Mouse (Mus musculus) small intestine, adult 2 months (tissue): ENCODE results near the gene Fam69b.

Experiments
- CTCF ChIP-seq: fragments of 200-500 bp; IDR thresholded peaks from 2 replicates; pipeline ENCODE4 v1.5.1; 2012; ENCODE audit warnings: low read depth, mild to moderate bottlenecking, control low read depth, inconsistent platforms, low read length, moderate library complexity, mixed read lengths; ENCODE audit not compliant: insufficient replicate concordance, insufficient read length; ENCODE audit errors: extremely low read depth
- POLR2A ChIP-seq: fragments of 200-500 bp; IDR thresholded peaks from 2 replicates; pipeline ENCODE4 v1.6.1; 2012; ENCODE audit warnings: low read depth, mild to moderate bottlenecking, control low read depth, inconsistent platforms, low read length, moderate library complexity

GRCm38 (mm10) chr2:26637316-26637932 is 9.2 kb downstream of the Fam69b start:
- TF ChIP-seq CTCF = no peak
- TF ChIP-seq POLR2A = no peak
